Mouse (Mus musculus): Measurements from ENCODE around the gene Pafah1b1.

DNA sequence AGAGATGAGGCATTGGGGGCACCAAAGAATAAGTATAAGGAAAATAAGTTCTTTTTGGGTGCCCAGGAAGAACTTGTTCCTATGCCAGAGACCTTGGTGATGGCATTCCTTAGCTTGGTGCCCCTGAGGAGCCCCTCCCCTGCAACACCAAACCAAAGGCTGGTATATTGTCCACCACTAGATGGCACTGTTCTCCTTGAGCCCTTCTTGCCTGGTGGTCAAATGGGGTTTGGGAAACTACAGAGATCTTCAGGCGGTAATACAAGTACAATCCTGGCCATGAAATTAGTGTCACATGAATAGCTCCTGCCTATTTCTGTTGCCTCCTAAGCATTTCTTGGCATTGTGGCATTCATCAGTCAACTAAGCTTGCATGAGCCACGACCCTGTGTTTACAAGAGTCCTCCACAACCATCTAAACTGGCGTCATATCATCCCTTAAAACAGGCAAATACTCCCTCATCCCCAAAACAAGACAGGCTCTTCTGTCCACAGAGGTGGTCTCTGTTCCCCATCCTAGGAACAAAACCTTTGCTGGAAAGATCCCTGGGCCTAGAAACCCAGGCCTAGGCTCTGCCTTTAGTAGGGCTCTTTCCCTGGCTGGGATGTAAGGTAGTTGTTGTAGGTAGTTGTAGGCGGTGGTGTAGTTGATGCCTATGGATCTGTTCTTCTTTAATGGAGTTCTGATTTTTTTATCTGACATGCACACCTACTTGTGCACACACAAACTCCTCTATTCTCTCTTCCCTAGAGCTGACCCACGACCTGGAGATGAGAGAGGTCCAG lies 89.8 kb downstream of the Pafah1b1 start:
- peak; percentile 74 for TF ChIP-seq CTCF (IDR thresholded peaks at IDR 0.05; ENCODE audit: low read depth, low read length)
- no peak for TF ChIP-seq POLR2A (IDR thresholded peaks at IDR 0.05; ENCODE audit: insufficient read depth, low read length)

Measured in ES-Bruce4 (cell line).